Mouse (Mus musculus) telencephalon, adult 2 months (tissue): ENCODE data around the gene Mn1.

Source experiments
- DNase-seq: peaks from one replicate; pipeline ENCODE4 v3.0.0-alpha.2; 2011; ENCODE audit warnings: low read depth, low spot score

Gene Mn1

GRCm38 (mm10) chr5:111485907-111486306 is 68.7 kb downstream of the Mn1 start:
- no peak for DNase-seq

GRCm38 (mm10) chr5:111489022-111489616 is 72.0 kb downstream of the Mn1 start:
- DNase-seq, result no peak

GRCm38 (mm10) chr5:111490599-111490998 is 73.4 kb downstream of the Mn1 start:
- no peak for DNase-seq

GRCm38 (mm10) chr5:111491485-111491884 is 74.3 kb downstream of the Mn1 start:
- DNase-seq, result no peak

- no peak for DNase-seq
Measured at GRCm38 (mm10) chr5:111500036-111500435, 82.9 kb downstream of the Mn1 start.

GRCm38 (mm10) chr5:111501691-111502441 is 84.7 kb downstream of the Mn1 start:
- DNase-seq, result no peak

GRCm38 (mm10) chr5:111505241-111505640 is 88.1 kb downstream of the Mn1 start:
- no peak for DNase-seq

- DNase-seq, result no peak
Measured at GRCm38 (mm10) chr5:111505824-111506223, 88.7 kb downstream of the Mn1 start.

- DNase-seq, result no peak
Measured at GRCm38 (mm10) chr5:111506410-111506809, 89.2 kb downstream of the Mn1 start.
